Mouse (Mus musculus) granulocyte monocyte progenitor cell, adult 5-6 weeks (primary cell): ENCODE measurements around the gene 1500011B03Rik. TPM values are rescaled to one million over a fixed set of nuclear protein-coding genes. Genes with fewer than 3 reads are reported as not detected.

ENCODE experiments used
- ATAC-seq: replicated peaks from 2 replicates; pipeline ENCODE4 v1.8.0; 2016; ENCODE audit warnings: mild to moderate bottlenecking, moderate TSS enrichment, inconsistent platforms; ENCODE audit not compliant: poor library complexity, severe bottlenecking
- total RNA-seq, 2 experiments: library from RNA; stranded (forward) in 1 of 2; stranded (reverse) in 1 of 2; fragments of 200-712, 200-1000 nt in 1 of 2; fragments of >200 nt in 1 of 2; fragmentation: Nextera tagmentation in 1 of 2; gene quantifications; 2 replicates each; pipeline ENCODE4 v1.2.3; 2014 to 2017

The 1500011B03Rik gene
- total RNA-seq, 2 experiments from 2014 or later: 57.4 to 76.8 TPM

GRCm38 (mm10) chr5:114809826-114810225, 13.4 kb downstream of the 1500011B03Rik start:
- no peak for ATAC-seq

- no peak for ATAC-seq
Observed at GRCm38 (mm10) chr5:114809181-114809756, 14.0 kb downstream of the 1500011B03Rik start.

GRCm38 (mm10) chr5:114808385-114808784, 14.9 kb downstream of the 1500011B03Rik start:
- no peak for ATAC-seq

GRCm38 (mm10) chr5:114807893-114808292, 15.4 kb downstream of the 1500011B03Rik start:
- ATAC-seq: no peak

- no peak; the same call in 1 of the 2 replicates for ATAC-seq
Observed at GRCm38 (mm10) chr5:114807468-114807867, 15.8 kb downstream of the 1500011B03Rik start.

GRCm38 (mm10) chr5:114807063-114807462, 16.2 kb downstream of the 1500011B03Rik start:
- no peak for ATAC-seq

- no peak for ATAC-seq
Observed at GRCm38 (mm10) chr5:114806636-114807035, 16.6 kb downstream of the 1500011B03Rik start.

- peak; percentile 87 for ATAC-seq
Observed at GRCm38 (mm10) chr5:114805436-114806350, 17.6 kb downstream of the 1500011B03Rik start.

GRCm38 (mm10) chr5:114804958-114805357, 18.3 kb downstream of the 1500011B03Rik start:
- ATAC-seq: no peak

GRCm38 (mm10) chr5:114804335-114804734, 18.9 kb downstream of the 1500011B03Rik start:
- ATAC-seq: no peak

GRCm38 (mm10) chr5:114803231-114803630, 20.0 kb downstream of the 1500011B03Rik start:
- no peak for ATAC-seq

GRCm38 (mm10) chr5:114801841-114802240, 21.4 kb downstream of the 1500011B03Rik start:
- no peak for ATAC-seq

GRCm38 (mm10) chr5:114801049-114801448, 22.2 kb downstream of the 1500011B03Rik start:
- ATAC-seq: no peak; the same call in 1 of the 2 replicates

- no peak for ATAC-seq
Observed at GRCm38 (mm10) chr5:114799848-114800247, 23.4 kb downstream of the 1500011B03Rik start.

- no peak for ATAC-seq
Observed at GRCm38 (mm10) chr5:114797253-114797652, 26.0 kb downstream of the 1500011B03Rik start.

GRCm38 (mm10) chr5:114796299-114797012, 26.8 kb downstream of the 1500011B03Rik start:
- no peak for ATAC-seq

GRCm38 (mm10) chr5:114795653-114796052, 27.6 kb downstream of the 1500011B03Rik start:
- no peak for ATAC-seq

- ATAC-seq: no peak
Observed at GRCm38 (mm10) chr5:114795231-114795630, 28.0 kb downstream of the 1500011B03Rik start.

- ATAC-seq: no peak
Observed at GRCm38 (mm10) chr5:114794609-114795008, 28.7 kb downstream of the 1500011B03Rik start.

GRCm38 (mm10) chr5:114793317-114793716, 30.0 kb downstream of the 1500011B03Rik start:
- no peak for ATAC-seq

GRCm38 (mm10) chr5:114785196-114785595, 38.1 kb downstream of the 1500011B03Rik start:
- ATAC-seq: no peak
